Mouse (Mus musculus) cerebellum, adult 8-10 months (tissue): Measurements from ENCODE around the gene Nmt1.

Source experiments
- DNase-seq: peaks from one replicate; pipeline ENCODE4 v3.0.0; 2022

Gene Nmt1

DNA sequence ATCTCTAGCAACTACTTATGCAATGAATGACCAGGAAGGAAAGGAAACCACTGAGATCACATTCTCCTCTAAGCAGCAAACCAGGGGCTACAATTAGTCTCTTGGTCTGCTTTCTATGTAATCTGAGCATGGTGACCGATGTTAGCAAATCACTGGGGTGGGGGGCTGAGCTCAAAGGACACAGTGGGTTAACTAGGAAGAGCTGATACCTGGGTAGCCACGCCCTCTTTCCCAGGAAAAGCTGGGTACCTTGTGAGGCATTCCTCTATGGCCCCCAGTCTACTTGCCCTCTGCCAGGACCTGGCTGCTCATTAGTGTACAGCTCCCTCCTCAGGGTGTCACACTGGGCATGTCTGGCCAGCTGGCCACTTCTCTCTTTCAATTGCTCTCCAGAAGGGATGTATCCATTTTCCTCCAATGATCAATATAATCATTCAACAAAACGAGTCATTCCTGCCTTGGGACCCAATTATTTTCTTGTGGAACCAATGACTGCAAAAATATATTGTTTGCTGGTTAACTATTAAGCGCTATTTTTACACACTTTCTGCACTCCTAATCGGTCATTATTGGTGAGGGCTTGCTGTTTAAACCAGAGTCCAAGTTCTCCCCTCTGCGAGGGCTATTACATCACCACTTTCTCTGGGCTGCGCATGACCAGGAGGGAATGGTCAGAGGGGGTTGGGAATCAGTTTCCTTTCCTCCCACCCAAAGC lies 21.5 kb upstream of the Nmt1 start:
- DNase-seq: no peak

DNA sequence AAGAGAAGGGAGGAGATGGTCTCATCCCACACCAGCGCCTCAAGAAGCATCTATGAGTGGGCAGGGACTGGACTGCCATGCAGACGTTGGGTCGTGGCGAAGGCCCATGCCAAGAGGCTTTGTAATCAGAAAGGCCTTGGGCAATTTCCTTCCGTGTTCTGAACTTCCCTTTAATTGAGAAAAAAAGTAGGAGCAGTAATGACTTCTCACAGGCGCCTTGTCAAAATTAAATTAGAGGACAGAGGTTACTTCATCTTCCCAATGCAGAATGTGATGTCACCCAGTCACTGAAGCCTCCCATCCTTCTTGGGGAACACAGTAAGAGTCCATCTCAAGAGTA lies 21.0 kb upstream of the Nmt1 start:
- DNase-seq: no peak

DNA sequence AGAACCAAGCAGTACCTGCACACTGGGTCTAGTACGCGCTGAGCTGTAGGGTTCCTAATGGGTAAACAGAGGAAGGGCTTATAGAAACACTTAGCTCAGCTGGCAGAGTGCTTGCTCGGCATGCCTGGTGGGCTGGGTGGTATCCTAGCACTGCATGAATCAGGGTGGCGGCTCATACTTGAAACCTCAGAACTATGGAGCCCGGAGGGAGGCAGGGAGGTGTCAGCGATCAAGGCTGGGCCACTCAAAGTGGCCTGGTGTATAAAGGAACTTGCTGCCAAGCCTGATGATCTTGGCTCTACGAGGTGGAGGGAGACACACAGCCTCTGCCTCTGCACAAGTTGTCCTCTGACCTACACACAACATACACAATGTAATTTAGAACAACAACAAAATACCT lies 19.4 kb upstream of the Nmt1 start:
- DNase-seq: no peak

DNA sequence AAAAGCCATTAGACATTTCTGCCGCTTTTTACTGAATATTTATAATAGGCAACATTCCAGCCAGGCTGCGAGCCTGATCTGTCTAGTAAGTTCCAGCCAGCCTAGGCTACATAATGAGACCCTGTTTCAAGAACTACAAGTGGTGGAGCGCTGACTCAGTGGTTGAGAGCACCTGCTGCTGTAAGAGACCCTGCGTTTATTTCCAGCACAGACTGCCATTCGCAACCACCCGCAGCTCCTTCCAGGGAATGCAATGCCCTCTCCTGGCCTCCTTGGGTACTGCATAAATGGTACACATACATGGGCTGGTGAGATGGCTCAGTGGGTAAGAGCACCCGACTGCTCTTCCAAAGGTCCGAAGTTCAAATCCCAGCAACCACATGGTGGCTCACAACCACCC lies 18.8 kb upstream of the Nmt1 start:
- no peak for DNase-seq

DNA sequence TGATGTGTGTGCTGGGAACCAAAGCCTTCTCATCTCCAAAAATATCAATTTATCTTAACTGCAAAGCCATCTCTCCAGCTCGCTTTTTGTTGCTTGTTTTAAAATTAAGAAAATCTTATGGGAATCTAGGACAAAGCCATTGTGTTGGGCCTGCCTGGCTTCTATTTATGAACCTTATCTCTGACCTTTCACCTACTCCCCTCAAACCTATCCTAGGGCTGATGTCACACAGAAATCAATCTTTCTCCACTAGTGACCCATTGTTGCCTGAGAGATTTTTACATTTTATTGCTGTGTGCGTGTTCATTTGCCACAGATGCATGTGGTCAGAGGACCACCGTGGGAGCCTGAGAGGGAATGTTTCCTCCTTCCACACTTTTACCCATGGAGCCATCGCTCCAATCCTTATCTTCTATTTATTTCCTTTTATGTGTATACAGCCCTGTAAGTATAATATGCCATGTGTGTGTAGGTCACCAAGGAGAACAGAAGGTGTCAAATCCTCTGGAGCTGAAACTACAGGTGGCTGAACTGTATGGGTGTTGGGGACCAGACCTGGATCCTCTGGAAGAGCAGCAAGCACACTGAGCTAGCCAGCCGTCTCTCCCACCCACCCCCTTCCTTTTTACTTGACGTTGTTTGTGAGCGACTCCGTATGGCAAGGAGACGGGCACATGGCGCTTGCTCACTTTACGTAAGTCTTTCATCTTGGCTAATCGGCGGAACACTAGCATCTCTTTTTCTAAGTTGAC lies 17.4 kb upstream of the Nmt1 start:
- DNase-seq: no peak

DNA sequence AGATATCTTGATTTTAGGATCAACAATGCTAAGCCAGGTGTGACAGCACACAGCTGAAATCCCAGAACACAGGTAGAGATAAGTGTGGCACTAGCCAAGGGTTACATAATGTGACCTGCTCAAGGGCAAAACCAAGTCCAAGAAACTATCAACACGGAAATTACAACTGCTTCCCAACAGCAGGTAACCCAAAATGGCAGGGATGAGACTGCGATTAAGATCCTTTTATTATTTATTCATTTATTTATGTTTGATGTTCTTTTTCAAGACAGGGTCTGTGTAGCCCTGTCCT lies 16.8 kb upstream of the Nmt1 start:
- no peak for DNase-seq

DNA sequence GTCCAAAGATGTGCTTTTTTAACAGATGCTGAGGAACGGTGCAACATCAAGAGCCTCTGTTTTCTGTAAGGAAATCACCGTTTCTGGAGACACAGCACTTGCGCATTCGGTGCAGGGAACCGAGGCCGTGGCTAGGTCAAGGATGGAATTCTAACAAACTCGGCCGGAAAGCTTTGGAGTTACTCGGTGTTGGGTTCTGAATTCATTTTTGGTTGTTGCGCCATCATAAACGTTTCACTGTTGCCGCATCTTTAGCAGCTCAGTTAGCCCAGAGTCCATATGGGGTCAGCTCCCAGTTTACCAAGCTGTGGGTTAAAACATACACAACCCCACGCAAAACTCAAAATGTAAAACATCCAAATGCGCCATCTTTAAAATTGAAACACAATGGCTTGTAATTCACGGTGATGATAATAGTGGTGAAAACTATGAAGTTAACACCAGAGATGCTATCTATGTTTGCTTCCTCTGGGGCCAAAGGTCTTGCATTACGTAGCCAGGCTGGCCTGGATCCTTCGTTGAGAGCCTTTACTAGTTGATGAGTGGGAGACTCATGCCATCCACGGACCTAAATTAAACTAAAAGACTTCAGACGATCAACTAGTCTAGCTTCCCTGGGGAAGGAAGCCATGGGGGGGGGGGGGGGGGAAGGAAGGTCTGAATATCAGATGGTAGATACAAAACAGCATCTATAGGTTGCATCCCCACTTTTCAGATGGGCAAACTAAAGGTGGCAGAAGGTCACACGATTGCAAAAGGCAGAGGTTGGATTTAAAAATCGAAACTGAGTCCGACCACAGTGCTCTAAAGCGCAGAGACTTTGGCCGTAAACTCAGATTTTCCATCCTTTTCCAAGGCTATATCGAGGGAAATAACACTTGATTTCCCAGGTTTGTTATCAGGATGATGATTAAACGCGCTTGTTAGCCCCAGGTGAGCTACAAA lies 11.8 kb upstream of the Nmt1 start:
- DNase-seq: no peak

DNA sequence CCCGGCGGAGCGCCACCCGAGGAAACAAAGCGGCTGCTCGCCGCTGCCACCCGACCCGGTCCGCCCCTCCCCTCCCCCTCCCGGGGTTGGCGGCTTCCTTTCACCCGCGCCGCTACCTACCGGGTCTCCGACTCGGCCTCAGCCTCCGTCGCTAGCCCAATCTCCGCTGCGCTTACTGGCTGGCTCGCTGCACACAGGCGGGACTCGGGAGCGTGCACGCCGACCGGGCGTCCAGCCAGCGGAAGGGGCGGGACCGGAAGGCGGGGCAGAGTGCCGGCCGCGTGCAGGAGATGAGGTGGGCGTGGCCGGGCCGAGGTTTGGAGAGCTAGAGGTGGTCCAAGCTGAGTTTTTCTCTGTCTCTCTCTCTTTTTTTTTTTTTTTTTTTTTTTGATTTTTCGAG lies 11.1 kb upstream of the Nmt1 start:
- DNase-seq: peak; percentile 97

DNA sequence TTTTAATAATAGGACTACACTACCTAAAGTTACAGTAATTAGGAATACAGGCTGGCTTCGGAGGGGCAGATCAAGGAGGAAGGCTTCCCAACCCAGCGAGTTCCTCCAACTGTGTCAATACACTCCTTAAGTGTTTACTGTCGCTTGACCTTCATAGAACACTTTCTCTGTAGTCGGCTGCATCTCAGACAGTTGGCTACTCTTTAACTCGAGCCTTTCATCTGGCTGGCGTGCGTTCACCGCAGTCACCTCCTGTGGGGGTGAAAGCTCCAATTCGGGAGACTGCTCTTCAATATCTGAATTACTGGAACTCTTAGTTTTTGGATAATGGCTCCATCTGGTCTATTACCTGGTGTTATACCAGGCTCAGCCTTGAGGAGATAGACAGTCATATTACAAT lies 10.3 kb upstream of the Nmt1 start:
- DNase-seq: no peak

DNA sequence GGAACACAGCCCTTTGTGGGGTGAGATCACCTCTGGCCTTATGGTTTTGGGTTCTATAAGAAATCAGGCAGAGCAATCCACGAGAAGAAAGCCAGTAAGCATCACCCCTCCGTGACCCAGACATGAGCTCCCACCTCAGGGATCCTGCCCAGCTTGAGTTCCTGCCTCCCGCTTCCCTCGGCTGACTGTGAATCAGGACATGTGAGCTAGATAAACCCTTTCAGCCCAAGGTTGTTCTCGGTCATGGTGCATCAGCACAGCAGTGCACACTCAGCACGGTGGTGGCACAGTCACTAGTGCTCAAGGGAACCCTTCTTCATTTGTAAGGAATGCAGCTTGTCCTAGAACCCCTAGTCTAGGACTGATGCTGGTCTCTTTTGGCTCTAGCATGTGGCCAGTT lies 9.1 kb upstream of the Nmt1 start:
- DNase-seq: no peak

DNA sequence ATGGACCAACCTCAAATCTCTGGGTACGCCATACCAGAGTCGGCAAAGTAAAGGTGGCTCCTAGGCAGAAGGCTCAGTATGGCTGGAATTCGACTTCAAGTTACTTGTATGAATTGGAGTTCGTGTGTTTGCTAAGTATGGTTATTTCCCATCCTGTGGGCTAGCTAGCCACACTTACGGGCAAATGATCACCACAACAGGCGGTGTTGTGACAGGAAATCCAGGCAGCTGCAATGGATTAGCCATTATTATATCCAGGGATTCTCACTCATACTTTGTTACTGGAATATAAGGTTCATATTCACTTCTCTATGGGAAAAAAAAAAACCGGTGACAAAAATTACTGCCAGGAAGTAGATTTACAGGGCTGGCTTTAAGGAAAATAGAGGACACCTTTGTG lies 8.7 kb upstream of the Nmt1 start:
- no peak for DNase-seq

DNA sequence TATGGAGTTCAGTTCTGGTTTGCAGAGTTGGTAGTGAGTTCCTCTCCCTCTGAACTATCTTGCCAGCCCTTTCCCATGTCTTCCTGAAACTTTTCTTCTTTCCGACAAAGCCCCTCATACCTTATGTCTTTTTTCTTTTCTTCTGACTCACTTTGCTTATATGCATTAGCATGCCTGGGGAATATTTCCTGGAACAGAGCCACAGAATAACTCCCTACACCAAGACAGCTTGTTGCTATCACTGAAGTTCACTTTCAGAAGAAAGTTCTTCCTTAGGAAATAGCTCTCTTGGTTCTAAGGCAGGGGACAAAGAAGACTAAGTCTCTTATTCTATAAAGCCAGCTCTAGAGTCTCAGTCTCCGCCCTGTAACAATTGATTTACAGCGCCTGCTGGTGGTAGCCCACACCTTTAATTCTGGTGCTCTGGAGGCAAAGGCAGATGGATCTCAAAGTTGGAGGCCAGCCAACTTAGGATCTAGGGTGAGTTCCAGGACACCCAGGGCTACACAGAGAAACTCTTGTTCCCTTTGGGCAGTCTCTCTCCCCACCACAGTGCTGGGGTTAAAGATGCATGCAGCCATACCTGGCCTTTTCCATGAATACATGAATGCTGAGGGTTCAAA lies 7.2 kb upstream of the Nmt1 start:
- no peak for DNase-seq

DNA sequence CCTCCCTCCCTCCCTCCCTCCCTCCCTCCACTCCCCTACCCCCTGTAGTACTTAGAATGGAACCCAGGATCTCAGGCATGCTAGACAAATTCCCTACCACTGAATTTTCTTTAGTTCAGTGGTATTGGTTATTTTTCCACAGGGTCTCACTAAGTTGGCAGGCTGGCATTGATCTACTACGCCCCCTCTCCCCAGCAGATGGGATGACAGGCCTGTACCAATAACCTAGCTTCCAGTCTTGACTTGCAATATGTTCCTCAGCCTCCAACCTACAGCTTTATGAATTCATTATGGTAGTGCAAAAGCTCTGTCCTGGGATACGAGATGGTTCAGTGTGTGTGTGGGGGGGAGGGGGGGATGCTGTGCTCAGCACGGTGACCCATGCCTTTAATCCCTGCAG lies 4.0 kb upstream of the Nmt1 start:
- no peak for DNase-seq

DNA sequence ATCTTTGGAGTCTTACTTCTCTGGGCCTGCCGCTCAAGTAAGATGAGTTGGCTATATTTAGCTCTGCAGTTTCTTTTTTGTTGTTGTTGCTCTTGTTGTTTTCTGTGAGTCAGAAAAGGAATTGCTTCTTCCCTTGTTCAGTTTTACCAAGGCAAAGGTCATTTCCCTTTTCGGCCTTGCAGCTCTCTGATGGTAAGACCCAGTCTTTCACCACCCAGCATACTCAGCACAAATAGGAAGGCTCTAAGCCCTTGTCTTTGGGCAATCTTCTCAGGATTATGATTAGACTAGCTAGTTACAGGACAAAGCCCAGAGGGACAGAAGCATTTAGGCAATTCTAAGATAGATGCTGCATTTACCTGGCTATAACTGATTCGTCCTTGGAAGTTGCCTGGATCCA lies 1.1 kb upstream of the Nmt1 start:
- DNase-seq: no peak

DNA sequence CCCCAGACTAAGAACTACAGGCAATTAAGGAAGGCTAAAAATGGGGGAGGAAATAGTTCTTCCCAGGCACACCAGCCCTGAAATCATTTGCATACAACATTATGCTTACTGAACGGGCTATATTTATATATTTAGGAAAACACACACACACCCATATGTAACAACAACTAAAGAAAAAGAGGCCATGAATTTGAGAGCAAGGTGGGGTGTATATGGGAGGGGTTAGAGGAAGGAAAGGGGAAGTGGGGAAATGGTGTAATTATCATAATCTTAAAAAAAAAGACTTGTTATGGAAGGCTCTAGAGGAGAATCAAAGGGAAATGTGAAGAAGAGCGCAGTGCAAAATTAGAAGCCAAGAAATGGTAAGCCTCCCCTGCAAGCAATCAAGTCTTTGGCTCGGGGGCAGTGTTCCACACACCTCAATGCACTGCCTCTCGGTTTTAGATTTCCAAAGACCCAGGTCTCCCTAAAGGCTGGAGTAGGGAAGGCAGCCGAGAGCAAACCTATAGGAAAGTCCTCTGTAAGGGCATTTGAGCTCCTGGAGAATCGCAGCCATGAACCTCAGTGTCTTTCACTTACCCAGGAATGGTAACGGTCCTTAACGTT lies 317 bp upstream of the Nmt1 start:
- no peak for DNase-seq

DNA sequence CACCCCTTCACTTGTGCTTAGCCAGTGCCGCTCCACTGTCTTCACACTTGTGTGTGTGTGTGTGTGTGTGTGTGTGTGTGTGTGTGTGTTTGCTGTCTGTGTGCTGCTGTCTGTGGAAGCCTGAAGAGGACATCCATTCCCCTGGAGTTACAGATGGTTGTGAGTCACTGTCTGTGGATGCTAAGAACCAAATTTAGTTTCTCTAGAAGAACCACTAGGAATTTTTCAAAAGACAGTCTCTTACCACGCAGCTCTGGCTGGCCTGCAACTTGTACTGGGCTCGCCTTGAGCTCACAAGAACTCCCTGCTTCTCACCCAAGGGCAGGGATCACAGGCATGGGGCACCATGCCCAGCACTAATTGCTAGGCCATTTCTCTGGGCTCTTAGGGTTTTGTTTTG lies 5.0 kb downstream of the Nmt1 start:
- no peak for DNase-seq

DNA sequence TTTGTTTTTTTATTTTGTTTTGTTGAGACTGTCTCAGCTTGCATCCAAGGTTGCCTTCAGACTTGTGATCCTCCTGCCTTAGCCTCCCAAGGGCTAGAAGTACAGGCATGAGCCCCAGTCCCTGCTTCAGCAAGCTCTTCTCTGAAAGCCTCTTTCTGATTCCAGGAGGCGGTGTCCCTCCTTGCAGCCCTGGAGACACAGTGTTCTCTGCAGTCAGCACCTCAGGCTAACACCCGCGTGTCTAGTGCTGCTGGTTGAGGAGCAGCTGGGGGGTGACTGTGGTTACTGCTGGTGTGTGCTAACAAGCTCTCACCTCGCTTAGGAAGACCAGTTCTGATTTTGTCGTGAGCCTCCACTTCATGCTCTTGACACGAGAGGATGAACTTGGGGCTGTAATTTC lies 7.0 kb downstream of the Nmt1 start:
- no peak for DNase-seq

DNA sequence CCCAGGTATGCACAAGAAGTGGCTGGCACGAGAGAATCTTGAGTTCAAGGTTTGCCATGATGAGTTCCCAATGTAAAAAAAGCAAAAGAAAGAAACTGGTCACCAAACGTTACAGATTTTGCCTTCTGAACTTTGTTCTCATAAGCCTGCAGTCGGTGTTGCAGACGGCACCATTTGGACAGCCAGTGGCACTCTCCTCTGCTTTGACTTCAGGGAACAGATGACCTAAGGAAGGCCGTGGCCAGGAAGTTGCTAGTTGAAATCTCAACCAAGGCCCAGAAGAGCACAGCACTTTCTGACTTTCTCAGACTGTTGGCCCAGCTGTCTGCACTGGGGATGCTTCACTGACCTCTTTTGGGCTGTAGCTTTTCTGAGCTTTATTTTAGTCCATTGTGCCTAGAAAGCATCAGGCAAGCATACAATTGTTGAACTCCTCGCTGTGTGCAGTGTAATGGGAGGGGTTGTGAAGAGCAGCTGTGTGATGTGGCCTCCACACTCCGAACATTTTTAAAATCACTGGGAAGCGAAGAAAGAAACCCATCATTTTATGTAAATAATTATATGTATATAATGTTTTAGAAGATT lies 9.0 kb downstream of the Nmt1 start:
- DNase-seq: no peak

DNA sequence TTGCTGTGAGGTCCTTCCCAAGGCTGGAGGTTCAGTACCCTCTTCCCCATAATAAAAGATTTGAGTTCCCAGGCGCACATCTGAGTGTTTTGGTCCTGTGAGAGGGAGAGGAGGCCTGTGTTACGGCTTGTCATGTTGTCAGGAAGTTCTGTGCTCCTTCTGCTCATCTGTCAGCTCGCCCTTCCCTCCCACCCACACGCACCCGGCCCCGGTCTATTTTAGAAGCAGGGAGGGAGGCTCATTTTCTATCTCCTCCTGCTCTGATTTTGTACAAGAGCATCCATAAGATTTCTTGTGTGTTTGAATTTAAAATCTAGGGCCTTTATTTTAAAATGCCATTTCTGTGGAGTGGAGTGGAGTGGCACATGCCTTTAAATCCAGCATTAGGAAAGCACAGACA lies 10.0 kb downstream of the Nmt1 start:
- DNase-seq: no peak

DNA sequence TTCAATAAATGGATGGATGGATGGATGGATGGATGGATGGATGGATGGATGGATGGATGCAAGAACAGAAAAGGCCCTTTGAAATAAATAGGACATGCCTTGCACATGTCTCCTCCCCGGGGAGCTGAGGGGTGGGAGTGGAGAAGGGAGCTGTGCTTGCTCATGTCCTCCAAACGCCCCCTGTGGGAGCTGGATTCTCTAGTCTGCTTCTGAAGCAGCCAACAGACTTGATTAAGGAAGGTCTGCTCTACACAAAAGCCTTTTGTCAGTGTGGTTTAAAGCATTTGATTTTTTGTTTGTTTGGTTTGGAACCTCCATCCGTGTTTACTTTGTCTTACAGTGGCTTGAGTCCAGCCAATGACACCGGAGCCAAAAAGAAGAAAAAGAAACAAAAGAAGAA lies 14.8 kb downstream of the Nmt1 start:
- no peak for DNase-seq

DNA sequence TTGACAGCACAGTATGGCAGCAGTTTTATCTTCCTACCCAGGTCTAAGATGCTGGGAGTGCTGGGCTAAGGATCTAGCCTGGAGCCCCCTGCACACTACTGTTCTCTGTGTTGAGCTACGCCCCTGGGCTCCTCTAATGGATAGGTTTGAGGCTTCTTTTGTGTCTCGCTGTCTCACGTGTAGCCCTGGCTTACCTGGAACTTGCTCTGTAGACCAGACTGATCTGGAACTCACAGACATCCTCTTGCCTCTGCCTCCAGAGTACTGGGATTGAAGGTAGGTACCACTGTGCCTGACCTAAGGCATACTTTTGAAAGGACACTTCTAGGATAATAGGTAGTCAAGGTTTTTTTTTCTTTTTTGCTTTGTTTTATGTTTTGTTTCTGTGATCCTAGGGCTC lies 16.0 kb downstream of the Nmt1 start:
- no peak for DNase-seq

DNA sequence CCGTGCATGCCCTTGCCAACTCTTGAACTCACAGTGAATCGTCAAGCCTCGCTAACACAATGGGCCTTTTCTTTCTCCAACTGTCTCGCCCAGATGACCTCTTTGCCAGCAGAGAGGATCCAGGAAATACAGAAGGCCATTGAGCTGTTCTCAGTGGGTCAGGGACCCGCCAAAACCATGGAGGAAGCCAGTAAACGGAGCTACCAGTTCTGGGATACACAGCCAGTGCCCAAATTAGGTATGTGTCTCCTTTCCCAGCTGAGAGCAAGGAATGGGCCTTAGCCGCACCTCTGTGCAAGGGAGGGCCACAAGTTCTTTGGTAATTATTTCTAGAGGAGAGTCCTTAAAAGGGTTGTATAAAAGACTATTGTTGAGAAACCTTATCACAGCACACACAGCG lies 18.3 kb downstream of the Nmt1 start:
- no peak for DNase-seq

DNA sequence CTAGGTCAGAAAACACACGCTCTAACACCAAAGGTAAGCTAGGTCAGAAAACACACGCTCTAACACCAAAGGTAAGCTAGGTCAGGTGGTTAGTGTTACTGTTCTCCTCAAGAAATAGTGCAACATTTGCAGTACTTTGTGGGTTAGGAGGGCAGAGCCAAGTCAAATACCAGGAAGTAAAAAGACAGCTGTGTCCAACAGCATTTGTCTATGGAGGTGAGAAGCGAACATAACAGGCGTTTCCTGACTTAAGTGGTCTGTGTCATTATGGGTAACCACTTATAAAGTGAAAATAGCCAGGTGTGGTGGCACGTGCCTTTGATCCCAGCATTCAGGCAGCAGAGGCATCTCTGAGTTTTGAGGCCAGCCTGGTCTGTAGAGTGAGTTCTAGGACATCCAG lies 21.6 kb downstream of the Nmt1 start:
- DNase-seq: no peak
